Mouse (Mus musculus): ENCODE data around the gene Sec16b.

DNA sequence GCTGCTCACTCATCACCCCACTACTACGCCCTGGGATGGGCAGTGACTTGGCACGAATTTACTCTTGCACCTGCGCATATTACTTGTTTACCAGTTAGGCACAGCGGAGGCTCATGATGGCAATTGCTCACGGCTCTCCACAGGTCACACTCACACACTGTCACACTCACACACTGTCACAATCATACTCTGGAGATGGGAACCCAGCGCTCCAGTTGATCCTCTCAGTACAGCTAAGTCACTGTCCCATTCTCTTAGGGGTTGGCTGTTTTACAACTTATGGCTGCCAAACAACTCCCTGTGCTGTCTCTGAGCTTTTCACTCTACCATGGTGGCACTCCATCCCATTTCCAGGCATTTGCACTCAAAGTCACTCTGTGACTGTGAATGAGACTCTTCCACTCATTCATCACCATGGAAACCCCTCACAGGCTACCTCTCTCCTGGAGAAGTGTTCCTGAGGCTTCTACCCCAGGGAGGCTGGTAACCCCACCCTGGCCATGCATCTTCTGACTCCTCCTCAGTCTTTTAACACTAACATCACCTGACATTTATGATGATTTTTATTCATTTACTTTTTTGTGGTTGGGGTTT, 5.1 kb upstream of the Sec16b start:
- TF ChIP-seq CTCF (IDR thresholded peaks at IDR 0.05) (no peak), EP300 (IDR thresholded peaks at IDR 0.05; ENCODE audit: insufficient read depth, low read depth, low read length) (no peak), POLR2A (IDR thresholded peaks at IDR 0.05; ENCODE audit: insufficient read depth, low read depth, low read length) (no peak)

All from heart, adult 2 months (tissue).